Mouse (Mus musculus): ENCODE measurements around the gene Sucla2.

DNA sequence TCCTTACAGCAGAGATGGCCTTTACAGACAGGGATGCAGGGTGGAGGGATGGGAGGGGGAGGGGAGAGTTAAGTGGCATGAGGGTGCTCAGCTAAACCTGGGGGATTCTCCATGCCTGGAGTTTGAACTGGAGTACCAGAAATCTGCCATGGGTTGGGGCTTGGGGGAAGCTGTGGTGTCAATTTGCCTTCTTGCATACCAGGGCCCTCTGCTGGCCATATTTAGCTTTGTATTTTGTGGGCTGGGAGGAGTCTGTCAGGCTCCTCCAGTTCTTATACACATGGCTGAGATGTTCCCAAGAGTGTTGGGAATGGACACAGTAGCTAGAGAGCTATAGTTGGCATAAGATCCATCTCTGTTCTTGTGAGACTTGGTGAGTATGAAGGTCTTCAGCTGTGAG, 112.3 kb downstream of the Sucla2 start:
- TF ChIP-seq CTCF (IDR thresholded peaks at IDR 0.05; ENCODE audit: low read depth, low read length) = no peak; the same call in 1 of the 2 replicates
- no peak for TF ChIP-seq POLR2A (IDR thresholded peaks at IDR 0.05; ENCODE audit: borderline replicate concordance, low read depth, low read length)

All from bone marrow macrophage, adult 2 months (primary cell).